Mouse (Mus musculus) kidney, adult 18-20 months (tissue): ENCODE data around the gene N4bp2l2.

Experiments used
- DNase-seq: peaks from one replicate; pipeline ENCODE4 v3.0.0; 2021

N4bp2l2 gene

DNA sequence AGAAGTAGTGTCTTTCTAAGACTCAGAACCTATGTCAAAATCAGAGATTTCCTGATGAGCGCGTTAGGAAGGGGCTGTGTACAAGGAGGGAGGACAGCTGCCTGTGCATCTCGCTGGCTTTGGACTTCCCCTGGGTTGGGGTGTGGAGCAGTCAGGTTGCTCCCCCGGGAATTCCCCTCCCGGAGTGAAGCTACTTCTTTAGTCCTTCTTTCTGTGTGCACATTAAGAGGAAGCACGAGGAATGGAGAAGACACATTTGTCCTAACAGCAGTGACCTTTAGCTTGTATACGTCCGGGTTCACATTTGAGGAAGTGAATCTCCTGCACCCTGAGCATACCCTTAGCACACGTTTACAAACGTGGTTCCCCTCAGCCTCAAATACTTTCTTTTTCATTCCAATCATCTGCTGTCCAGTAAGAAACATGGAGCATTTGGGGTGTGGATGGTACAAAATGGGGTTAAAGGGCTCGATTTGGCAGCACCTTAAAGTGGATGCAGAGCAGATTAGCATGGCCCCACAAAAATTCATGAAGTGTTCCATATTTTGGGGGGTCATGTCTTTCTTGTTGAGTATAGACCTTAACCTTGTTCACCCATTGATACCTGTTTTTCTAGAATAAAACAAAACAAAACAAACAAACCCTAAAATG lies 70.5 kb downstream of the N4bp2l2 start:
- no peak for DNase-seq

GRCm38 (mm10) chr5:150594649-150595339 lies 71.2 kb downstream of the N4bp2l2 start:
- no peak for DNase-seq

DNA sequence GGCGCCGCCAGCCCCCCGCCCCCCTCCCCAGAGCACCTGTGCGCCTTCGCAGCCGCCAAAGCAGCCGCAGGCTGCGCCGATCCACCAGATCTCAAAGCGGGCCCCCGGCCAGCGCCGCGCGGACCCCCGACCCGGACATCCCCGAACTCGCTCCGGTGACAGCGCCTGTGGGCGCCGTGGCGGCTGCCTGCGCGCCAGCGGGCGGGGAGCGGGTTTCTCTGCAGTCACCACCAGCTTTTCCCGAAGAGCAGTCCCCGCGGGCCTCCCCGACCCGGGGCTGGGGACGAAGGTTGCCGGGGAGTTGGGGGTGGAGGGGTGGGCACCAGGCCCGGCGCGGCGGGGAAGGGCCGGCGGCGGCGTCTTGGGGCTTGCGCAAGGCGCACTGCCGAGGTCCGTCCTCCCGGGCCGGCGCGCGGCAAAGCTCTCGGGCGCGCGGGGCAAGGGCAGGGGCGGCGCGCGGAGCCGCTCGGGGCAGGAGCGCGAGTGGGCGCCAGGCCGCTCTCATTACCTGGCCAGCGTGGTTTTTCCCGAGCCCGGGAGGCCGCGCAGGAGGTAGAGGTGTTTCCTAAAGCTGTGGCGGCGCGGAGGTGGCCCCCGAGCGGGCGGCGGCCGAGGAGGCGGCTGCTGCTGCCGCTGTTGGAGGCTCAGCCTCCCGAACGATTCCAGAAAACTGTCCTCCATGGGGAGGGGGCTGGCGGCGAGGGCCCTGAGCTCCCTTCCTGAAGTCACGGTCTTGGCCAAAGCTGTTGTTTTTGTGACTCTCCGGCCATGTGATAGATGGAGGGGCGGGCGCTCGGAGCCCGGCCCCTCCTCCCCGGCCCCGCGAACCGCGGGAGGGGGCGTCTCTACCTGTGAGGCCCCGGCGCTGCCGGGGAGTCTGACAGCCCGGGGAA lies 72.0 kb downstream of the N4bp2l2 start:
- peak; percentile 68 for DNase-seq

- DNase-seq = no peak
Observed at GRCm38 (mm10) chr5:150592904-150593755, 72.9 kb downstream of the N4bp2l2 start.

DNA sequence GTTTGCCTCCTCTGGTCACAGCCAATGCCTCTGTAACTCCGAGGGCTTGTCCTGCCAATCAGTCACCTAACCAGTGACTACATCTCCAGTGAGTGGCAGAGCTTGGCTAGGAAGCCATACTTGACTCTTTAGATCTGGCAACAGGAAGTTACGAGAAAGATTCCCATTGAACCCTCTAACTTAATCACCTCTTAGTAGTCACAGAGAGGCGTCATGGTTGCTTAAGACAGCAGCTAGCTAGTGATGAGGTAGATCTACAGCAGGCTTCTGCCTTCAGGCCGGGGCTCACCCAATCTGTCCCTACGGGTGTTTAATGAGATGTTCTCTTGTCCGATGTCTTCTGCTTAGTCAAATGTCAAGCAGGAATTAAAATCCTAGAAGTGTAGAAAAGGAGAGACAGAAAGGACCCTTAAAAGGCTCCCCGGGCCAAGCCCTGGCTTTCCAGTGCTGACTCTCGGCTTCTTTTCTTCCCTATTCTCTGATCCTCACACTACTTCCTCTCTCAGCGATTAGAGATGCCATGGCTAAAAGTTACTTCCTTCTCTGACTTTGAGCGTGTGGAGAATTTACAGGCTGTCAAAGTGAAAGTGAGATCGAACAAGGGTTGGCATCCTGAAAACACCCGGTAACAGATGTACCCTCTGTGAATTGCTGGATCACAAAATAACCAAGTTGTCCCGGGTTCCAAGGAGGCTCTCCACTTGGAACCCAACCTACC lies 73.6 kb downstream of the N4bp2l2 start:
- no peak for DNase-seq

- DNase-seq = no peak
Observed at GRCm38 (mm10) chr5:150589945-150590344, 76.0 kb downstream of the N4bp2l2 start.

GRCm38 (mm10) chr5:150584337-150584729 lies 81.7 kb downstream of the N4bp2l2 start:
- no peak for DNase-seq

- DNase-seq = no peak
Observed at GRCm38 (mm10) chr5:150583622-150584336, 82.2 kb downstream of the N4bp2l2 start.

DNA sequence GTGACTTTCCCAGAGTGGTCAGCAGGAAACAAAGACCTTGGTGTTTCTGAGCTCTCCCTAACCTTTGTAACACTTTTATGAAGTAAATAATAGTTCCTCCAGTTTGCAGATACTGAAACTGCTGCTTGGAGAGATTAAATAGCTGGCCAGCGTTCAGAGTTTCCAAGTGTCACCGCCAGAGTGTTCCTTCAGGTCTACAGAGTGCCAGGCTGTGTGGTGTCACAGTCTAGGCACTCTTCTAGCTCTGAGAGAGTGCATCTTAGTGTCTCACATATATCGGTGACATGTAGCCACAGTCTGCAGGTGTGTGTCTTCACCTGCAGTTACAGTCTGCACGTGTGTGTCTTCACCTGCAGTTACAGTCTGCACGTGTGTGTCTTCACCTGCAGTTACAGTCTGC lies 82.8 kb downstream of the N4bp2l2 start:
- DNase-seq = no peak

DNA sequence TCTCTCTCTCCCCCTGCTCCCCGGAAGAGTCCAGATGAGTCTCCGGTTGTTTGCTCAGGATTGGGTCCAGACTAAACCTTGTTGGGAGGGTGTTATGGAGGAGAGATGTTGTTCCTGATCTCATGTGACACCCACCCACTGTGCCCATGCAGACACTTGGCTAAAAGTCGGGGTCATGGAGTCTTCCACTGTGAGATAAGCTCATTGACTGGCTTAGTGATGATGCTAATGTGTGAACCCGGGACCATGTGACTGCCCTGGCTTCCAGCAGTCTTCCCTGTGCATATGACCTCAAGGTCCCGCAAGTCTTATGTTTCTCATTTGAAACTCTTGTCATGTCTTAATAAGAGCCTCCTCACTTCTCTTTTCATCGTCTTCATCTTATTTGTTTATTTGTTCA lies 84.8 kb downstream of the N4bp2l2 start:
- no peak for DNase-seq

- DNase-seq = no peak
Observed at GRCm38 (mm10) chr5:150578613-150579171, 87.3 kb downstream of the N4bp2l2 start.

DNA sequence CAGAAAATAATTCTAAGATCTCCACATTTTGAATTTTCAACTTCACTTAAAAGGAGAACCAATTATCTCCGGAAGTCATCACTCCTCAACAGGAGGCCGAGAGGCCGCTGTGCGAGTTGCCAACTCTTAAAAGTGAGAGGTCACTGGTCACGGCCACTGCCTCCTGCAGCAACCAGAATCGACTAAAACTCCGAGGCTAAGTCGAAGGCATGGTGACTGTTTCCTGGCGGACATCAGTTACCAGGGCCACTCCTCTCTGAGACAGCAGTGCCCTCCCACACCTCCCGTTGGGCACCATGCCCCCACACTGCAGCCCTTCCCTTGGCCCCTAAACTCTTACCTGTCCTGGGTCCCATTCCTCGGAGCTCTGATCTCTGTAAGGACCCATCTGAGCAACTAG lies 89.2 kb downstream of the N4bp2l2 start:
- no peak for DNase-seq

- no peak for DNase-seq
Observed at GRCm38 (mm10) chr5:150574885-150575284, 91.1 kb downstream of the N4bp2l2 start.

- no peak for DNase-seq
Observed at GRCm38 (mm10) chr5:150574403-150574802, 91.6 kb downstream of the N4bp2l2 start.

DNA sequence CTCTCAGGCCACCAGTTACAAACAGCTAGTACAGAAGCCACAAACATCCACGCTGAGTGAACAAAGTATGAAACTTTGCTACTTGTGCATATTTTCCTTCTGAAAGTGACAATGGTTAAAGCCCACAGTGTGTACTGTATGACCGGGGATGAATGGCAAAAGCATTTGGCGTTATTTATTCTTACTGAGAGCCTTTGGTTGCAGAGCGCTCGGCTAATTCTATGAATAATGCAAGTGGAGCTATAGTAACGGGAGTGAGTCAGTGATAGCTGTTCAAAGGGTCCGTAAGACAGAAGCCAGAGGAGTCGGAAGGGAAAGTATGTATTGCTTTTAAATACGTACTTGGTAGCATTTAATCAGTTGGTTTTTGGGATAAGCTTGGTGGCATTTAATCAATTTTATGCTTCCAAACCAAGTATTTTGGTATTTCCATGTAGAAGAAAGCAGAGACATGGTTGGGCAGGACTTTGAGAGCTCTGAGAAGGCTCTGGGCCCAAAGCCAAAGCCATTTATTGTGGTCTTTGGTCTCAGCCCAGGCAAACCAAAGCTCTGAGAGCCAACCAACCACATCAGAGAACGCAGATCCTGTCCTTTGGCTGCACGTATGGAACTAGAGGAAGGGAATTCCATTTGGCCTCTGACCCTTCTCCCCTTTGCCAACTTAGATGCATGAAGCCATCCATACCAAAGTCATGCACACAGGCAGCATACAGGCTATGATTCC lies 95.3 kb downstream of the N4bp2l2 start:
- DNase-seq = no peak

DNA sequence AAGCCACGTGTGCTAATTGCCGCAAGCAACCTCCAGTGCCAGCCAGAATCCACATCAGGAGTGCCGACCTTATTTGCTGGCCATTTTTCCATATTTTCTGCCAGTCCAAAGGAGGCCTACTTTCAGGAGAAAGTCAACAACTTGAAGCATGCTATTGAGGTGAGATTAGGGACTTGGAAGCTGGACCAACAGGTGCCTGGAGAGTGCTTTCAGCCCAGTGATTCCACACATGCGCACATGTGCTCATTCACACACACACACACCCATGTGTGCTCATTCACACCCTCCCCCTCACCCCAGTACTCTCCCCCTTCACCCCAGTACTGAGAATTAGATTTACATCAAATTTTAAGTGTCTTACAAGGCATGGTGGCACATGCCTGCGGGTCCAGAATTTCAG lies 99.0 kb downstream of the N4bp2l2 start:
- DNase-seq = no peak

- no peak for DNase-seq
Observed at GRCm38 (mm10) chr5:150566226-150566625, 99.8 kb downstream of the N4bp2l2 start.

DNA sequence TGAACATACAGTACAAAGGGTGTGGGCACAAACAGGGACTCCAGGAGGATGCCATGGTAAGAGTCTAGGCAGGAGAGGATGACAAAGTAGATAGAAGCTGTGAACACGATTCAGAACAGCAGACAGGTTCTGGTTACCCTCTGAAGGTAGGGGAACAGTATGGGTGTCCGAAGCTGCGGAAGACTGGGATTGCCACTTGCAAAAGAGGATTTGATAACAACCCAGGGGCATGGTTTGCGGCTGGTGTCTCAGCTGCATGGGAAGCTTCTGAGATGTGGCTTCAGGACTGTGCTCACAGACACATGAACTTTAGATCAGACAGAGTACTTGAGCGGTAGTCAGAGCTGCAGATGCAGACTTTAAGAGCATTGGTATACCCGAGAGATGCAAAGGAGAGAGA lies 101.6 kb downstream of the N4bp2l2 start:
- DNase-seq = no peak

DNA sequence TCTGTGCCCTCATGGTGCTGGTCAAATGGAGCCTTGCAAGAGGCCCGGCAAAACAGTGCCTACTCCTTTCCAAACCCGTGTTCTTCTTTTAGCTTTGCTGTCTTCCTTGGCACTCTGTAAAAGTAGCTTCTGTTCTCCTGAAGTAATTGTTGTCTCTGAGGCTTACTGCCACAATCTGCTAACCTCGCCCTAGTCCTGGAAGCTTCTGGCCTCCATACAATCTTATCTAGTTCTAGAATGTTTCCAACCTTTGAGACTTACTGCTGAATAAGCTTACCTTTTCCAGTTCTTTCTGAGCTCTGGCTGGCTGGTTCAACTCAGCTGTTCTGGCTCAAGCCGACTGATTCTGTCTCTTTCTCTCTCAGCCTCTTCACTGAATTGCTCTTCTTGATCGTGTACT lies 104.2 kb downstream of the N4bp2l2 start:
- no peak for DNase-seq

- DNase-seq = no peak
Observed at GRCm38 (mm10) chr5:150561376-150561775, 104.6 kb downstream of the N4bp2l2 start.
